Comparison of ENCODE assay signal across 17 mouse cellular contexts in the genomic region with DNA sequence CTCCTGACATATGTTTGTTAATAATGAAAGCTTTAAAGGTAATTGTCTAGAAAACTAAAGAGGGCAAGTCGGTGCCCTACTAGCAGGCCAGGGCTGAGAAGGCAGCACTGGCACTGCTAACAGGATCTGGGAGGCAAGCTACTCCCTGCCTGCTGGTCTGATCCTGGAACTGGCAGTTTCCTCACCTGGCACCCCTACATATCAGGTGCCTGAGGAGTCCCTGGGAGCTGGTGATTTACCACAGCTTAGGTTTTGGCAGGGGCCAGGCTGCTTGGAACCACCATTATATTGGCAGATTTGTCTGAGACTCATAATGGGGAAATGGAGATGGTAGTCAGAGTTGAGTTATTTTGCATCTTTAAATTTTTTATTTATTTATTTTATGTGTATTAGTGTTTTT. TPM values are rescaled to one million over a fixed set of nuclear protein-coding genes. Genes with fewer than 3 reads are reported as not detected.
A peak's percentile ranks its signal among the peaks of the same experiment; 100 is the strongest.
DNase-seq lines count a peak whose midpoint lies in the region; ATAC-seq lines count a peak whose summit lies in the region.
"Had no signal": no experiment of that assay in that cellular context is flagged by ENCODE, and none has a peak within 500 bp of the region (broad histone marks: within the 10 kb centered on the region; RNA-seq: fewer than 3 reads in every experiment).

No protein-coding gene starts in this region.

- no peak overlapping the region for H3K27ac ChIP-seq in intestine, embryonic 15.5 days
- H3K27ac ChIP-seq: embryonic facial prominence, embryonic 10.5 days; embryonic facial prominence, embryonic 12.5 days; forebrain, embryonic 13.5 days; forebrain, embryonic 15.5 days; gastrocnemius, adult 2 months had no signal

- WGBS in intestine, embryonic 15.5 days, result 85% methylated on average over 1 of the region's 1 CpGs

- H3K9me3 ChIP-seq in intestine, embryonic 15.5 days, result no peaks in the 10 kb centered on the region
- H3K9me3 ChIP-seq: embryonic facial prominence, embryonic 10.5 days; embryonic facial prominence, embryonic 12.5 days; forebrain, embryonic 13.5 days; forebrain, embryonic 15.5 days had no signal

- H3K4me1 ChIP-seq in intestine, embryonic 15.5 days (replicated peaks), result no peaks in the 10 kb centered on the region
- H3K4me1 ChIP-seq: embryonic facial prominence, embryonic 10.5 days; embryonic facial prominence, embryonic 12.5 days; forebrain, embryonic 13.5 days; forebrain, embryonic 15.5 days had no signal

- 0 out of 2 replicates have a peak, but pooled peaks cover under 1% of the 10 kb centered on the region for H3K36me3 ChIP-seq in intestine, embryonic 15.5 days
- H3K36me3 ChIP-seq: embryonic facial prominence, embryonic 12.5 days; forebrain, embryonic 15.5 days had no signal

- no peak for ATAC-seq in cerebellum, adult (ENCODE audit: insufficient number of reproducible peaks, low FRiP score, low TSS enrichment)
- no peak for ATAC-seq in intestine, embryonic 15.5 days
- ATAC-seq: forebrain, embryonic 13.5 days; forebrain, embryonic 15.5 days; forebrain, postnatal 0 days had no signal

- DNase-seq in cerebellum, adult 18-20 months, result peak; percentile 12 to 13
- no peak for DNase-seq in cerebellum, adult 8-10 months
- peak; percentile 28 for DNase-seq in cerebellum, adult 9-11 months
- peak; percentile 52 for DNase-seq in brain, adult 2 months (ENCODE audit: low read depth, low spot score)
- peak; percentile 13 to 21 for DNase-seq in cerebellum, postnatal 10 days
- DNase-seq in frontal cortex, postnatal 36 days (ENCODE audit: low spot score in 2 of 2), result no peak
- DNase-seq: adrenal gland, adult 2 months; adrenal gland, postnatal 10 days; adrenal gland, postnatal 25 days; forebrain, postnatal 0 days; gastrocnemius, adult 2 months had no signal

- H3K9ac ChIP-seq in intestine, embryonic 15.5 days, result no peak overlapping the region
- H3K9ac ChIP-seq: embryonic facial prominence, embryonic 12.5 days; forebrain, embryonic 13.5 days; forebrain, embryonic 15.5 days; forebrain, postnatal 0 days had no signal

- H3K4me2 ChIP-seq in intestine, embryonic 15.5 days (replicated peaks), result no peak overlapping the region
- H3K4me2 ChIP-seq: embryonic facial prominence, embryonic 12.5 days; forebrain, embryonic 13.5 days; forebrain, embryonic 15.5 days had no signal

- H3K27me3 ChIP-seq in intestine, embryonic 15.5 days (replicated peaks), result no peaks in the 10 kb centered on the region
- H3K27me3 ChIP-seq: embryonic facial prominence, embryonic 12.5 days; forebrain, embryonic 13.5 days; forebrain, embryonic 15.5 days had no signal

- no peak overlapping the region for H3K4me3 ChIP-seq in intestine, embryonic 15.5 days (replicated peaks)
- H3K4me3 ChIP-seq: embryonic facial prominence, embryonic 10.5 days; embryonic facial prominence, embryonic 12.5 days; forebrain, embryonic 13.5 days; forebrain, embryonic 15.5 days; gastrocnemius, adult 2 months had no signal

RNA-seq across cellular contexts. Expression of gene Lars2, which starts 38.5 kb away (rescaled TPM):
- polyA plus RNA-seq in intestine, embryonic 15.5 days (2015; fragmentation: Nextera tagmentation; extraction: Ambion mirVana), result 932 and 948 TPM in 2 replicates

Comparison
In these comparisons a context has a peak if more than half of its experiments do, and no peak if none do; other contexts are left out.
1. DNase-seq: peak in cerebellum, adult 18-20 months (2 of 2), cerebellum, adult 9-11 months (single experiment), brain, adult 2 months (single experiment) and cerebellum, postnatal 10 days (2 of 2); none in cerebellum, adult 8-10 months (single experiment) and frontal cortex, postnatal 36 days (0 of 2).